Mouse (Mus musculus): Measurements from ENCODE around the gene Sgcd.
A peak's percentile ranks its signal among the peaks of the same experiment; 100 is the strongest.

DNA sequence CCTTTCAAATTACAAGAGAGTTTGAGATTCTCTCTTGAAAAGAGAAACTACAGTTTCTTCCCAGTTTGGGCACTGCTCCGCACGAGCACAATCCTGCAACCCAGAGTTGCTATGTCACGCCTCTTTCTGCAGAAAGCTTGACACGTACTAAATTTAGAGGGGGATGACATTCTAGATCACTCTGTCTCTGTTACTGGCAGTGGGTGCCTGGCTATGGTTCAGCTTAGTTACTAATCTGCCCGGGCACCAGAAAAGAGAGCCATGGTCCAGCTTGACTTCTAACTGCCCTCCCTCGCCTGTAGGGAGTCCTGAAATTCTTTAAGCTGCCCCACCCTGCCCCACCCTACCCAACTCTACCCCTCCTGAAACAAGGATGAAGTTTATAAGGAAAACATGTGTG is 611.3 kb downstream of the Sgcd start:
- no peak for TF ChIP-seq CTCF (IDR thresholded peaks at IDR 0.05; ENCODE audit: borderline replicate concordance, insufficient read depth, low read length)
- 0 out of 2 replicates have a peak, but pooled peaks have one; percentile 38 for TF ChIP-seq POLR2A (IDR thresholded peaks at IDR 0.05; ENCODE audit: low read depth, low read length)
